Comparison of ENCODE assay signal across 9 mouse cellular contexts in the genomic region with DNA sequence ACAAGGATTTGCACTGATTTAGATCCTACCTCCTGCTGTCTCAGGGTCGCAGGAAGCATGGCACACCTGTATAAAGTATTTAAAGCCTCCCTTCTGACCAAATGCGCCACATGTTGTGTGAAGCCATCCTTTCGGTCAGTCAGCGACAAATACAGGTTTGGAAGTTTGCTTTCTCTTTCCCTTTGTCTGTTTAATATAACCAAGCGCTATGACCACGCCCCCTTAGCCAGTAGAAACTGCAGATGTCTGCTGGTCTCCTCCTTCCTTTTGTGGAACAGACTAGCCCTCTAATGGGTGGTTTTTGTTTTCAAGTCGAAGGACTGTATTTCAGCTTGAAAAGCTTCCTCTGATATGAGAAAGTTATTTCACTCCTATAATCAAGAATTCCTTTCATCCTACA.
DNase-seq lines count a peak whose midpoint lies in the region; ATAC-seq lines count a peak whose summit lies in the region.
"Had no signal": no experiment of that assay in that cellular context is flagged by ENCODE, and none has a peak within 500 bp of the region (broad histone marks: within the 10 kb centered on the region; RNA-seq: fewer than 3 reads in every experiment).

No protein-coding gene starts in this region.

- H3K9me3 ChIP-seq in heart, embryonic 15.5 days (replicated peaks) = no peaks in the 10 kb centered on the region
- H3K9me3 ChIP-seq: midbrain, embryonic 13.5 days had no signal

- 29% methylated on average over 7 of the region's 7 CpGs for WGBS in heart, embryonic 15.5 days

- DNase-seq in adrenal gland, postnatal 36 days = peak; percentile 8 to 42
- DNase-seq in adrenal gland, adult 8-10 months = no peak
- DNase-seq in kidney, postnatal 10 days = peak; percentile 52
- no peak for DNase-seq in kidney, adult 9 months
- peak; percentile 3 for DNase-seq in lung, postnatal 14 days
- no peak for DNase-seq in Muller cell, postnatal 12 days (ENCODE audit: inconsistent ontology term)
- DNase-seq in adipocyte (ENCODE audit: low spot score) = no peak

- peak overlapping the region; percentile 25 for H3K4me3 ChIP-seq in heart, embryonic 15.5 days
- H3K4me3 ChIP-seq: midbrain, embryonic 13.5 days had no signal

- H3K4me1 ChIP-seq in heart, embryonic 15.5 days (replicated peaks) = peaks cover 13% of the 10 kb centered on the region

- peak overlapping the region; percentile 49 for H3K4me2 ChIP-seq in heart, embryonic 15.5 days
- H3K4me2 ChIP-seq: midbrain, embryonic 13.5 days had no signal

- no peaks in the 10 kb centered on the region for H3K36me3 ChIP-seq in heart, embryonic 15.5 days
- H3K36me3 ChIP-seq: midbrain, embryonic 13.5 days had no signal

- peak overlapping the region; percentile 61 for H3K27ac ChIP-seq in heart, embryonic 15.5 days

- H3K27me3 ChIP-seq in heart, embryonic 15.5 days = no peaks in the 10 kb centered on the region
- H3K27me3 ChIP-seq: midbrain, embryonic 13.5 days had no signal

- H3K9ac ChIP-seq in heart, embryonic 15.5 days = no peak overlapping the region
- H3K9ac ChIP-seq: midbrain, embryonic 13.5 days had no signal

- 0 out of 2 replicates have a peak, but pooled peaks have one; percentile 39 for ATAC-seq in heart, embryonic 15.5 days (replicated peaks; ENCODE audit: insufficient number of reproducible peaks, insufficient read depth, low FRiP score, low read depth)

Comparison
In these comparisons a context has a peak if more than half of its experiments do, and no peak if none do; other contexts are left out.
1. DNase-seq: peak in adrenal gland, postnatal 36 days (2 of 2), kidney, postnatal 10 days (single experiment) and lung, postnatal 14 days (single experiment); none in adrenal gland, adult 8-10 months (single experiment), kidney, adult 9 months (single experiment), Muller cell, postnatal 12 days (single experiment) and adipocyte (single experiment).